Mouse (Mus musculus): Measurements from ENCODE around the gene Etnk1.

DNA sequence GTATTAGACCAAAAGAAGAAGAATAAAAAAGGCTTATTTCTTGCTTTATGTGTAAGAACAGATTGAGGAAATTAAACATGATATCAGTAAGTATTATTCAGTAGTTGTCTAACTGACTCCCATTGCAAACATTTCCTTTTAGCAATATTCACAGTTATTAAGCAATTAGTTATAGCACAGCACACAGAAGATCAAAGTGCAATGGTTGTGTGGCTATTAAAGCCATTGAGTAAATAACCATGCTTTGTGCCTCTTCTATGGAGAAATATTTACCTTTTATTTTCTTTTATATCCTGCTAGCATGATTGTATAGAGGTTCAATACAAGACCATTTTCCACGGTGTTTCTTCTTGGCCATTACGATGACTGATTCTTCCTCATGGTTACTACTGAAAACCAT lies 33.9 kb upstream of the Etnk1 start:
- TF ChIP-seq CTCF (IDR thresholded peaks at IDR 0.05; ENCODE audit: extremely low read depth, insufficient read depth, low read length) (no peak), POLR2A (IDR thresholded peaks at IDR 0.05; ENCODE audit: extremely low read depth, insufficient read depth, low read length) (no peak)
